Mouse (Mus musculus) CH12.LX (cell line): ENCODE results near the gene Slc25a28. TPM values are rescaled to one million over a fixed set of nuclear protein-coding genes. Genes with fewer than 3 reads are reported as not detected.

Experiments
- DNase-seq: peaks from one replicate; pipeline ENCODE4 v3.0.0-alpha.2; 2013; ENCODE audit errors: extremely low read depth
- H3K27ac ChIP-seq: 2 replicates; pipeline ENCODE4 v1.5.1; 2012; ENCODE audit warnings: low read depth, mild to moderate bottlenecking, control low read depth, moderate library complexity; ENCODE audit not compliant: insufficient read depth
- H3K27me3 ChIP-seq: replicated peaks from 2 replicates; pipeline ENCODE3; 2012; ENCODE audit warnings: inconsistent platforms
- H3K36me3 ChIP-seq, 2 experiments: replicated peaks in 1 of 2; 2 replicates each; pipeline versions ENCODE3 to v1.6.1; 2012; ENCODE audit warnings: inconsistent platforms in 1 of 2, low read length in 1 of 2, mild to moderate bottlenecking in 1 of 2, mixed read lengths in 1 of 2, moderate library complexity in 1 of 2; ENCODE audit not compliant: control insufficient read depth in 1 of 2, insufficient read depth in 1 of 2
- H3K4me1 ChIP-seq, 2 experiments: 2 replicates each; pipeline ENCODE4 v1.6.1; 2012; ENCODE audit warnings: inconsistent platforms in 1 of 2, moderate library complexity in 1 of 2; ENCODE audit not compliant: insufficient read depth in 2 of 2, control insufficient read depth in 1 of 2
- H3K4me2 ChIP-seq: 2 replicates; pipeline ENCODE4 v1.6.1; 2012; ENCODE audit warnings: low read depth, mild to moderate bottlenecking, control low read depth; ENCODE audit not compliant: poor library complexity, insufficient read depth, severe bottlenecking
- H3K4me3 ChIP-seq, 3 experiments: fragments of 150-350 bp in 1 of 3; sonication (generic) in 1 of 3; replicated peaks in 1 of 3; 2 replicates each; pipeline versions ENCODE3 to v1.5.1; 2011 to 2012; ENCODE audit warnings: low read depth in 2 of 3, low read length in 2 of 3, mild to moderate bottlenecking in 2 of 3, moderate library complexity in 2 of 3, control low read depth in 1 of 3, improper control_type of control experiment in 1 of 3, inconsistent platforms in 1 of 3, mixed read lengths in 1 of 3; ENCODE audit not compliant: poor library complexity in 1 of 3
- H3K79me2 ChIP-seq: replicated peaks from 2 replicates; pipeline ENCODE4 v1.6.1; 2012; ENCODE audit warnings: mild to moderate bottlenecking, moderate library complexity; ENCODE audit not compliant: control insufficient read depth, poor library complexity, insufficient read depth, severe bottlenecking; ENCODE audit errors: extremely low read depth
- H3K9ac ChIP-seq: 2 replicates; pipeline ENCODE4 v1.6.1; 2012; ENCODE audit warnings: low read depth, mild to moderate bottlenecking, control low read depth, moderate library complexity; ENCODE audit not compliant: insufficient read depth
- H3K9me3 ChIP-seq: replicated peaks from 2 replicates; pipeline ENCODE3; 2012; ENCODE audit warnings: low read length, inconsistent platforms, mixed read lengths
- BHLHE40 ChIP-seq: IDR thresholded peaks from 2 replicates; pipeline ENCODE4 v1.6.1; 2011; ENCODE audit warnings: mild to moderate bottlenecking, low read depth, low read length, improper control_type of control experiment
- CHD1 ChIP-seq: IDR thresholded peaks from 2 replicates; pipeline ENCODE4 v1.6.1; 2012; ENCODE audit warnings: low read depth, low read length, improper control_type of control experiment, inconsistent platforms
- ELF1 ChIP-seq: IDR thresholded peaks from 2 replicates; pipeline ENCODE4 v1.6.1; 2014; ENCODE audit warnings: low read depth, mild to moderate bottlenecking, inconsistent platforms, low read length, improper control_type of control experiment
- EP300 ChIP-seq: IDR thresholded peaks from 2 replicates; pipeline ENCODE4 v1.6.1; 2011; ENCODE audit warnings: low read length, improper control_type of control experiment
- ETS1 ChIP-seq: conservative IDR thresholded peaks from 2 replicates; pipeline ENCODE4 v1.6.1; 2012; ENCODE audit warnings: low read depth, mild to moderate bottlenecking, inconsistent platforms, low read length, improper control_type of control experiment, moderate library complexity
- GABPA ChIP-seq: IDR thresholded peaks from 2 replicates; pipeline ENCODE4 v1.6.1; 2012; ENCODE audit warnings: low read depth, low read length, improper control_type of control experiment, inconsistent platforms; ENCODE audit not compliant: insufficient replicate concordance
- HCFC1 ChIP-seq: IDR thresholded peaks from 2 replicates; pipeline ENCODE4 v1.6.1; 2012; ENCODE audit warnings: low read depth, mild to moderate bottlenecking, inconsistent platforms, low read length, improper control_type of control experiment
- JUN ChIP-seq: IDR thresholded peaks from 2 replicates; pipeline ENCODE4 v1.6.1; 2011; ENCODE audit warnings: low read depth, mild to moderate bottlenecking, low read length, improper control_type of control experiment, moderate library complexity; ENCODE audit not compliant: insufficient read depth
- MEF2A ChIP-seq: IDR thresholded peaks from 2 replicates; pipeline ENCODE4 v1.6.1; 2014; ENCODE audit warnings: low read depth, mild to moderate bottlenecking, inconsistent platforms, low read length, improper control_type of control experiment, borderline replicate concordance
- MXI1 ChIP-seq: IDR thresholded peaks from 2 replicates; pipeline ENCODE4 v1.6.1; 2011; ENCODE audit warnings: mild to moderate bottlenecking, low read depth, low read length, improper control_type of control experiment
- NRF1 ChIP-seq: IDR thresholded peaks from 2 replicates; pipeline ENCODE4 v1.6.1; 2014; ENCODE audit warnings: low read depth, mild to moderate bottlenecking, inconsistent platforms, low read length, improper control_type of control experiment, moderate library complexity
- PAX5 ChIP-seq: IDR thresholded peaks from 2 replicates; pipeline ENCODE4 v1.6.1; 2012; ENCODE audit warnings: low read length, inconsistent platforms, mixed read lengths
- POLR2A ChIP-seq: IDR thresholded peaks from 2 replicates; pipeline ENCODE4 v1.6.1; 2011; ENCODE audit warnings: low read depth, mild to moderate bottlenecking, improper control_type of control experiment, low read length
- POLR2AphosphoS2 ChIP-seq: IDR thresholded peaks from 2 replicates; pipeline ENCODE4 v1.6.1; 2011; ENCODE audit warnings: low read depth, low read length, improper control_type of control experiment
- RAD21 ChIP-seq: IDR thresholded peaks from 2 replicates; pipeline ENCODE4 v1.6.1; 2011; ENCODE audit warnings: low read depth, mild to moderate bottlenecking, low read length, improper control_type of control experiment, moderate library complexity
- TBP ChIP-seq: conservative IDR thresholded peaks from 2 replicates; pipeline ENCODE4 v1.6.1; 2011; ENCODE audit warnings: low read depth, low read length, improper control_type of control experiment
- USF1 ChIP-seq: IDR thresholded peaks from 2 replicates; pipeline ENCODE4 v1.6.1; 2014; ENCODE audit warnings: low read depth, mild to moderate bottlenecking, inconsistent platforms, low read length, improper control_type of control experiment
- USF2 ChIP-seq: conservative IDR thresholded peaks from 2 replicates; pipeline ENCODE4 v1.6.1; 2011; ENCODE audit warnings: low read depth, low read length, improper control_type of control experiment
- ZC3H11A ChIP-seq: IDR thresholded peaks from 2 replicates; pipeline ENCODE4 v1.6.1; 2012; ENCODE audit warnings: low read depth, mild to moderate bottlenecking, inconsistent platforms, low read length, improper control_type of control experiment
- ZKSCAN1 ChIP-seq: IDR thresholded peaks from 2 replicates; pipeline ENCODE4 v1.6.1; 2012; ENCODE audit warnings: low read depth, inconsistent platforms, low read length, improper control_type of control experiment, borderline replicate concordance
- ZMIZ1 ChIP-seq: IDR thresholded peaks from 2 replicates; pipeline ENCODE4 v1.6.1; 2012; ENCODE audit warnings: low read depth, mild to moderate bottlenecking, inconsistent platforms, low read length, improper control_type of control experiment
- ZNF384 ChIP-seq: IDR thresholded peaks from 2 replicates; pipeline ENCODE4 v1.6.1; 2012; ENCODE audit warnings: low read depth, low read length, improper control_type of control experiment, inconsistent platforms
- dilution Hi-C: fragments of 300-500 bp; cut with MboI; formaldehyde crosslinking; loops from 2 replicates; pipeline ENCODE4 v1.14.3; 2020; ENCODE audit warnings: low sequenced_read_pairs; ENCODE audit not compliant: extremely low pct_unique_long_range_greater_than_20kb, extremely low pct_ligation_motif_present
- in situ Hi-C: fragments of 300-500 bp; cut with MboI; formaldehyde crosslinking; loops from 3 replicates; pipeline ENCODE4 v1.14.3; 2019; ENCODE audit warnings: low sequenced_read_pairs, low pct_ligation_motif_present, low pct_unique_long_range_greater_than_20kb, mixed read lengths
- polyA plus RNA-seq: library from polyadenylated mRNA; unstranded; fragments of >175 nt; gene quantifications from 2 replicates; pipeline ENCODE4 v1.2.1, GENCODE M21; 2012; ENCODE audit warnings: low read depth; ENCODE audit not compliant: insufficient read length
- total RNA-seq, 2 experiments: library from RNA; depleted of rRNA; stranded (reverse); fragments of 300-350 nt in 1 of 2; fragments of >200 nt in 1 of 2; gene quantifications; 2 replicates each; pipeline ENCODE4 v1.2.3; 2012 to 2014

The Slc25a28 gene
- total and polyA plus RNA-seq, 3 experiments: 35.2 to 48.1 (median 37.8) TPM

DNA sequence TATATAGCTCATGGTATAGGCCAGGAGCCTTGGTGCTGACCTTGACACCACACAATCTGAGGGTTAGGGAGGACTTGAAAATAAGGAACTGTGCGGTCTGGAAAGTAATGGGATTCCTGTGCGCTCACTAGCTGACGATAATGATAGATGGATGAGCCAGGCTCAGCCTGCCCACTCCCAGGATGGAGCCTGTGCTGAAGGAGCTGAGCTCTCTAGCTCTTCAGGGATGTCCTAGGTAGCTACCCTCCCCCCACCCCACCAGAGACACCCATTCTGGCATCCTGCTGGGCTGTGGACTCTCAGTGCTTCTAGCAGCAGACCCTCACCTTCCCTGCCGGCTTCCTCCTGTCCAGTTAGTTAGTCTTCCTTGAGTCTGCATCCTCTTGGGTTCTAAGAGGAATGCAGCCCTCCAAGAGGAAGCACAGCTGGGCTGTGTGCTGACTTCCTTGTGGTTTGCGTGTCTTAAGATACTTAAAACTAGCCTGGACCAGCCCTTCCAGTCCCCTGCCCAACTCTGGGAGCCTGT lies 56.1 kb downstream of the Slc25a28 start:
- H3K27ac ChIP-seq: no peak overlapping the region
- in situ Hi-C loops (no loop called here), dilution Hi-C loops (no loop called here)
- TF ChIP-seq POLR2AphosphoS2: no peak
- TF ChIP-seq ZC3H11A: no peak
- TF ChIP-seq JUN: no peak
- no peak for TF ChIP-seq ELF1
- no peak for TF ChIP-seq USF2
- no peak for TF ChIP-seq ZNF384
- no peak for TF ChIP-seq HCFC1
- TF ChIP-seq EP300: no peak
- no peak for TF ChIP-seq MEF2A
- TF ChIP-seq GABPA: no peak
- no peak for TF ChIP-seq NRF1
- no peak for TF ChIP-seq TBP
- TF ChIP-seq POLR2A: no peak
- no peak for TF ChIP-seq ZKSCAN1
- TF ChIP-seq BHLHE40: no peak
- no peak for TF ChIP-seq RAD21
- peaks cover 0 to 9% of the 10 kb centered on the region in 2 experiments; a peak in 2 of 4 replicates for H3K4me1 ChIP-seq
- H3K9ac ChIP-seq: no peak overlapping the region
- no peak for DNase-seq
- peaks cover 15% of the 10 kb centered on the region for H3K9me3 ChIP-seq
- H3K79me2 ChIP-seq: no peaks in the 10 kb centered on the region
- H3K4me3 ChIP-seq: no peak overlapping the region
- H3K4me2 ChIP-seq: no peak overlapping the region
- H3K27me3 ChIP-seq: peaks cover 25% of the 10 kb centered on the region
- no peaks in the 10 kb centered on the region for H3K36me3 ChIP-seq

DNA sequence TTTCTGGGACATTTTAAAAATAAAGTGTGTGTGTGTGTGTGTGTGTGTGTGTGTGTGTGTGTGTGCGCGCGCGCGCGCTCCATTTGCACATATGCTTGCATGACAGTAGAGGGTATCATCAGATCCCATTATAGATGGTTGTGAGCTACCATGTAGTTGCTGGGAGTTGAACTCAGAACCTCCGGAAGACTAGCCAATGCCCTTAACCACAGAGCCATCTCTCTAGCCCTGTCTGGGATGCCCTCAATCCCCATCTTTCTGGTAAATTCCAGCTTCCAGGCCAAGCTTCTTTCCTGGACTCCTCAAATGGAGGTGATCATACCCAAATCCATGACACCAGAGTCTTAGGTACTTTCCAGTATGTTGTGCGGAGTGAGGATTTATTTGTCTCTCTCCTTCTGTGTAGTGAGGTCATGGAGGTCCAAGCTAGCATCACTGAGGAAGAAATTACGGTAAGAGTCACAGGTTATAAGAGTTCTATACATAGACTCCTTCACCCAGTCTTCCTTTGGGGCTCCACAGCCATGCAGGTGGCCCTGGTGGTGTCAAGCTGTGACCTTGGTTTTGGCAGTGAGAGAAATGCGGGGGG lies 56.8 kb downstream of the Slc25a28 start:
- Histone ChIP-seq H3K4me2 (no peak overlapping the region), H3K27me3 (peaks cover 25% of the 10 kb centered on the region), H3K27ac (no peak overlapping the region), H3K36me3 (no peaks in the 10 kb centered on the region), H3K9me3 (peaks cover 15% of the 10 kb centered on the region), H3K4me3 (no peak overlapping the region), H3K4me1 (peaks cover 0 to 9% of the 10 kb centered on the region in 2 experiments; a peak in 2 of 4 replicates), H3K79me2 (no peaks in the 10 kb centered on the region), H3K9ac (no peak overlapping the region)
- TF ChIP-seq ZMIZ1 (no peak), ETS1 (no peak), ZC3H11A (no peak), MXI1 (no peak), RAD21 (no peak), USF1 (no peak), CHD1 (no peak), PAX5 (no peak)
- dilution Hi-C loops: no loop called here
- in situ Hi-C loops: no loop called here
- DNase-seq: no peak
